Mouse (Mus musculus): ENCODE measurements around the gene Nectin2. TPM values are rescaled to one million over a fixed set of nuclear protein-coding genes. Genes with fewer than 3 reads are reported as not detected.

The Nectin2 gene
- polyA plus RNA-seq, 1 experiment from 2014 or later = 112 TPM

DNA sequence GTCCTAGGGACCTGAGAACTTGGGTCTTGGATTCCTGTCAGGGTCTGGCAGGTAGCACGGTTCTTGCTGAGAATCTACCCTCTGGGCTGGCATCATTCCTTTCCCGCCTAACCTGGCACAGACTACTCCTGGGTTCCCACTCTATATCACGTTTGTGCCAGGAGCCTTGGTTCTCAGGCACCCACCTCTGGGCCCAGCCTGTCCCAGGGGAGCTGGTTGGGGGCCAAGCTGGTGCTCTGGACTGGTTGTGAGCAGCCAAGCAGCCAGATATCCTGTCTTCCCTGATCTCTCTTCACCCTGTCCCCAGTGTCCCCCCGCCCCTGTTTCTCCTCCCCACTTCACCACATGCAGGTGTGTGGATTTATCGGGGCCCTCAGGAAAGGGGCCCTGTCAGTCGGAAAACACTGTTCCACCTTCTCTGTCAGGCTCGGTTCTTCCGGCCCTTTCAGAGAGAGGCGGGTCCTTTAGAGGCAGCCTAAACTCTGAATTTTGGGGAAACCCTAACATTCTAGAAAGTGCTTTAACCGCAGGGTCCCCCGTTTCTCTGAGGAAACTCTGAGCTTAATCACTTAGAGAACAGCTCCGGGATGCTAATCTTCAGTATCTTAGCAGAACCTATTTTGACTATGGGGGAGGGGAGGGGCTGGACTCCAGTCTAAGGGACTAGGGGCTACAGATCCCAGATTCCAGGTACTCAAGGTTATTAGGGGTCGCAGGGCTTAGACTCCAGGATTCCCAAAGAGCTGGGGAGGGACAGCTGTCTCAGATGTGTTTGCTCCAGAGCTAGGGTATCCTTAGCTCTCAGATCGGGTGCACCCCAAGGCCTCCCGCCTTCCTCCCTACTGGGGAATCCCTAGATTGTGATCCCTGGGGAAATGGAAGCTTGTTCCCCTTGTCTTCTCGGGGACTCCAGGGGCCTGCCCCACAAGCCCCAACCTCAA lies 19.4 kb upstream of the Nectin2 start:
- Histone ChIP-seq H3K4me2 (ENCODE audit: low read length) (peak overlapping the region; percentile 75), H3K27me3 (ENCODE audit: insufficient read depth, low read length) (no peaks in the 10 kb centered on the region), H3K36me3 (ENCODE audit: insufficient read depth, low read length) (peaks cover 8% of the 10 kb centered on the region), H3K4me1 (replicated peaks; ENCODE audit: insufficient read depth, low read length) (peaks cover 29% of the 10 kb centered on the region), H3K9me3 (replicated peaks; ENCODE audit: low read length) (no peaks in the 10 kb centered on the region), H3K4me3 (replicated peaks; ENCODE audit: low read depth, low read length) (peak overlapping the region; percentile 60), H3K27ac (peak overlapping the region; percentile 85), H3K9ac (ENCODE audit: low read depth, low read length) (peak overlapping the region; percentile 82)
- WGBS = 4% methylated on average over 16 of the region's 16 CpGs
- TF ChIP-seq CTCF (IDR thresholded peaks at IDR 0.05; ENCODE audit: low read depth) = no peak
- DNase-seq (ENCODE audit: low spot score) (no peak), ATAC-seq (replicated peaks; ENCODE audit: low FRiP score, low read depth) (no peak; the same call in none of the 2 replicates)

DNA sequence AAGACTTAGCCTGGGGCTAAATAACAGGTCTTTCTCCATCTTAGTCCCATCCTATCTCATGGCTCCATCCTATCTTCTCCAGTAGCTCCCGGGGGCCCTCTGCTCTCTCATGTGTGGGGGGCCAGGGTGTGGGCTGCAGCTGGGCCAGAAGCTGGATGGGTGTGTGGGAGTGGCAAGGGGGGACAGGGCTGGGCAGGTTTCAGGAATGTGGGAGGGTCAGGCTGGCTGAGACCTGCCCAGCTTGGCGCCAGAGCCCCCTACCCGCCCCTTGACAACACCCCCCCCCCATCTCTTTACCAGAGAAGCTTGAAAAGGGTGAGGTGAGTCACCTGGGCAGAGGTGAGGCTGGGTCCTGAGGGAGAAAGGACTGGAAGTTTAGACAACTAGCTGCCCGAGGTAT lies 18.7 kb upstream of the Nectin2 start:
- Histone ChIP-seq H3K9ac (ENCODE audit: low read depth, low read length) (peak overlapping the region; percentile 82), H3K27me3 (ENCODE audit: insufficient read depth, low read length) (no peaks in the 10 kb centered on the region), H3K9me3 (replicated peaks; ENCODE audit: low read length) (no peaks in the 10 kb centered on the region), H3K4me3 (replicated peaks; ENCODE audit: low read depth, low read length) (peak overlapping the region; percentile 60), H3K27ac (peak overlapping the region; percentile 85), H3K4me2 (ENCODE audit: low read length) (peak overlapping the region; percentile 75), H3K36me3 (ENCODE audit: insufficient read depth, low read length) (peaks cover 15% of the 10 kb centered on the region), H3K4me1 (replicated peaks; ENCODE audit: insufficient read depth, low read length) (peaks cover 29% of the 10 kb centered on the region)
- WGBS = 12% methylated on average over 4 of the region's 4 CpGs
- ATAC-seq (replicated peaks; ENCODE audit: low FRiP score, low read depth) = peak; percentile 66
- TF ChIP-seq CTCF (IDR thresholded peaks at IDR 0.05; ENCODE audit: low read depth) = no peak
- DNase-seq (ENCODE audit: low spot score) = peak; percentile 79

DNA sequence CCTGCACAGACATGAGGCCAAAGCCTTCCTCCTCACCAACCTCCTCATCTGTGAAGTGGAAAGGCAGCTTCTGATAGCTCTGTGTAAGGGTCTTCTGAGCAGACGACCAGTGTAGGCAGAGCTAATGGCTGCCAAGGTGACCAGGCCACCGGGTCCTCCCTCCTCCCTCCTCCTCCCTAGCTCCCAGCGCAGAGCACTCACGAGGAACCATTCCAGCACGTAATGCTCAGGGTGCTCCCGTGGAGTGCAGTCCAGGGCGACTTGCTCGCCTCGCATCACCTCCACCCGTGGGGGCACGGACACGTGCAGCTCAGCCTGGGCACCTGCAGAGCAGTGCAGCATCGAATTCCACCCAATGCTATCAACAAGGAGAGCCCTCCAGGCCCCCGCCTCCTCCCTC lies 18.0 kb upstream of the Nectin2 start:
- peak; percentile 2; the same call in 1 of the 2 replicates for ATAC-seq (replicated peaks; ENCODE audit: low FRiP score, low read depth)
- no peak for DNase-seq (ENCODE audit: low spot score)
- Histone ChIP-seq H3K9ac (ENCODE audit: low read depth, low read length) (peak overlapping the region; percentile 82), H3K4me3 (replicated peaks; ENCODE audit: low read depth, low read length) (peak overlapping the region; percentile 60; the same call in 1 of the 2 replicates), H3K4me2 (ENCODE audit: low read length) (peak overlapping the region; percentile 75), H3K27me3 (ENCODE audit: insufficient read depth, low read length) (no peaks in the 10 kb centered on the region), H3K27ac (peak overlapping the region; percentile 85), H3K4me1 (replicated peaks; ENCODE audit: insufficient read depth, low read length) (peaks cover 29% of the 10 kb centered on the region), H3K9me3 (replicated peaks; ENCODE audit: low read length) (no peaks in the 10 kb centered on the region), H3K36me3 (ENCODE audit: insufficient read depth, low read length) (peaks cover 20% of the 10 kb centered on the region)
- 31% methylated on average over 14 of the region's 14 CpGs for WGBS
- TF ChIP-seq CTCF (IDR thresholded peaks at IDR 0.05; ENCODE audit: low read depth) = no peak

DNA sequence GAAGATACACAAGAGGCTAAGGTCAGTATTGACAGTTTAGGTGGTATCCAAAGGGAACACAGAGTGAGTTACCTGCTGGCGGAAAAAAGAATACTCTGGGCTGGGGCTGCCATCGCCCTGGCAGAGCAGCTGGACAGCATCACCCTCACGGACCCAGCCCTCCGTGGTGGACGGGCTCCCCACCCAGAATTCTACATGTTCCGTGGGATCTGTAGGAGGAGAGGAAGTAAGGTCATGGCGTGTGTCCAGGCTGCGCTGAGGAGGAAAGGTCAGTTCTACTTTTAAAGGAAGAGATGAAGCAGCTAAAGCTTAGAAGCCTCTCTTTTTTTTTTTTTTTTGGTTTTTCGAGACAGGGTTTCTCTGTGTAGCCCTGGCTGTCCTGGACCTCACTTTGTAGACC lies 14.3 kb upstream of the Nectin2 start:
- Histone ChIP-seq H3K4me1 (replicated peaks; ENCODE audit: insufficient read depth, low read length) (peaks cover 14% of the 10 kb centered on the region; the same call in 1 of the 2 replicates), H3K36me3 (ENCODE audit: insufficient read depth, low read length) (peaks cover 27% of the 10 kb centered on the region), H3K9me3 (replicated peaks; ENCODE audit: low read length) (no peaks in the 10 kb centered on the region), H3K27me3 (ENCODE audit: insufficient read depth, low read length) (no peaks in the 10 kb centered on the region), H3K9ac (ENCODE audit: low read depth, low read length) (no peak overlapping the region), H3K27ac (no peak overlapping the region), H3K4me2 (ENCODE audit: low read length) (no peak overlapping the region), H3K4me3 (replicated peaks; ENCODE audit: low read depth, low read length) (no peak overlapping the region)
- ATAC-seq (replicated peaks; ENCODE audit: low FRiP score, low read depth) = no peak
- no peak for DNase-seq (ENCODE audit: low spot score)
- WGBS = 80% methylated on average over 9 of the region's 9 CpGs
- TF ChIP-seq CTCF (IDR thresholded peaks at IDR 0.05; ENCODE audit: low read depth) = no peak

DNA sequence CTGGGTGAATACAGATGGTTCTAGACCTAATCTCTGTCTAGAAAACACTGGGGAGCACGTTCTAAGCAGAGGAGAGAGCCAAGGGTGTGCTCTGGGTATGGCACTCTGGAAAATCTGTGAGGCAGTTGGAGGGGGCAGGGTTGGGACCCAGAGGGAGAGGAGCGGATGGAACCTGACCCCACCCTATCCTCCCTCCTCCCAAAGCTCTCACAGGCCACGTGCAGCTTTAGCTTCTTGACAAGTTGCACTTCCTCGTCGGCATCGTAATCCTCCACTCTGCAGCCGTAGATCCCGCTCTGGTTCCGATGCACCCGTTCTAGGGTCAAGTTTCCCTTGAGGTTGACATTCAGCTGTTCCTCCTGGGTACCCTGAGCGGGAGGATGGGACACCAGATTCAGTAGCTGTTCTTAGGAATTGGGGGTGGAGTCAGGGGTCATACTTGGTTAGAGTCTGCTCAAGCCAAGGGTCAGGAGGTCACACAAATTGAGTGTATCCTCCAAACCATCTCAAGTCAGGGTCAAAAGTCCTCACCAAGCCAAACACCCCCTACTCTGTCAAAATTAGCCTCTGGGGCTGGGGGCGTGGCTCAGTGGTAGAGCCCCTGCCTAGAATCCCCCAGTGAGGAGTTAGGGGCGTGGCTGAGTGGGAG lies 13.7 kb upstream of the Nectin2 start:
- H3K4me2 ChIP-seq (ENCODE audit: low read length) = no peak overlapping the region
- no peak overlapping the region for H3K4me3 ChIP-seq (replicated peaks; ENCODE audit: low read depth, low read length)
- no peak overlapping the region for H3K9ac ChIP-seq (ENCODE audit: low read depth, low read length)
- TF ChIP-seq CTCF (IDR thresholded peaks at IDR 0.05; ENCODE audit: low read depth) = no peak
- peaks cover 33% of the 10 kb centered on the region for H3K36me3 ChIP-seq (ENCODE audit: insufficient read depth, low read length)
- H3K4me1 ChIP-seq (replicated peaks; ENCODE audit: insufficient read depth, low read length) = peaks cover 9% of the 10 kb centered on the region; the same call in 1 of the 2 replicates
- DNase-seq (ENCODE audit: low spot score) (no peak), ATAC-seq (replicated peaks; ENCODE audit: low FRiP score, low read depth) (no peak)
- 54% methylated on average over 13 of the region's 13 CpGs for WGBS
- no peaks in the 10 kb centered on the region for H3K9me3 ChIP-seq (replicated peaks; ENCODE audit: low read length)
- H3K27ac ChIP-seq = no peak overlapping the region
- no peaks in the 10 kb centered on the region for H3K27me3 ChIP-seq (ENCODE audit: insufficient read depth, low read length)

DNA sequence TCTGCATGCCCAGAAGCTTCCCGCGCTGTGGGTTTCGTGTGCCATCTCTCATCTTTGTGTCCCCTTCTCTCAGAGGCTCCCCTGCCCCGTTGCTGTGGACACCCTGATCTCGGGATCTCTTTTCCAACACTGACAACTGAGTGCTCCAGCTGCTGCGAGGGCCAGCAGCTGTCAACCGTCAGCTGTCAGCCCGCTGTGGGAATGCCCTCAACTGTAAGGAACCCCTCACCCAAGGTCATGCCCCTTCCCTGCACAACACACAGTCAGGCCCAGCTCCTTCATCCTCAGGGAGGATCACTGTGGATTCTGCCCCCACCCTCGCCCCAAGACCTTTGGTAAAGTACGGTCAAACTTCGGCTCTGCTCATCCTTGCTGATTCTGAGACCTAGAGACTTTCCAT lies 12.0 kb upstream of the Nectin2 start:
- Histone ChIP-seq H3K4me3 (replicated peaks; ENCODE audit: low read depth, low read length) (no peak overlapping the region), H3K9me3 (replicated peaks; ENCODE audit: low read length) (no peaks in the 10 kb centered on the region), H3K9ac (ENCODE audit: low read depth, low read length) (0 out of 2 replicates have a peak overlapping the region, but pooled peaks have one; percentile 4), H3K4me2 (ENCODE audit: low read length) (no peak overlapping the region), H3K36me3 (ENCODE audit: insufficient read depth, low read length) (peaks cover 45% of the 10 kb centered on the region), H3K4me1 (replicated peaks; ENCODE audit: insufficient read depth, low read length) (no peaks in the 10 kb centered on the region), H3K27ac (no peak overlapping the region), H3K27me3 (ENCODE audit: insufficient read depth, low read length) (no peaks in the 10 kb centered on the region)
- DNase-seq (ENCODE audit: low spot score) (no peak), ATAC-seq (replicated peaks; ENCODE audit: low FRiP score, low read depth) (no peak)
- TF ChIP-seq CTCF (IDR thresholded peaks at IDR 0.05; ENCODE audit: low read depth) = no peak
- WGBS = 52% methylated on average over 11 of the region's 11 CpGs
